Mouse (Mus musculus) MEL (cell line): ENCODE data around the gene Csrnp1. TPM values are rescaled to one million over a fixed set of nuclear protein-coding genes. Genes with fewer than 3 reads are reported as not detected.

Experiments used
- DNase-seq: peaks from one replicate; pipeline ENCODE4 v3.0.0; 2011; ENCODE audit warnings: low read depth, low spot score
- H3K27ac ChIP-seq: 2 replicates; pipeline ENCODE4 v1.5.1; 2012; ENCODE audit warnings: low read depth, mild to moderate bottlenecking, control low read depth, low read length, moderate library complexity; ENCODE audit not compliant: control insufficient read depth
- H3K27me3 ChIP-seq, 2 experiments: fragments of 150-350 bp in 1 of 2; sonication (generic) in 1 of 2; 2 replicates each; pipeline ENCODE4 v1.6.1; 2012; ENCODE audit warnings: low read length in 2 of 2, mild to moderate bottlenecking in 2 of 2, improper control_type of control experiment in 1 of 2, moderate library complexity in 1 of 2; ENCODE audit not compliant: insufficient read depth in 2 of 2, control insufficient read depth in 1 of 2
- H3K36me3 ChIP-seq, 2 experiments: 2 replicates each; pipeline ENCODE4 v1.6.1; 2012 to 2014; ENCODE audit warnings: low read length in 2 of 2, improper control_type of control experiment in 1 of 2, inconsistent platforms in 1 of 2, mild to moderate bottlenecking in 1 of 2; ENCODE audit not compliant: insufficient read depth in 2 of 2, control insufficient read depth in 1 of 2
- H3K4me1 ChIP-seq, 2 experiments: fragments of 150-350 bp in 1 of 2; sonication (generic) in 1 of 2; 2 replicates each; pipeline ENCODE4 v1.6.1; 2012; ENCODE audit warnings: low read length in 2 of 2, improper control_type of control experiment in 1 of 2, mild to moderate bottlenecking in 1 of 2; ENCODE audit not compliant: insufficient read depth in 2 of 2, control insufficient read depth in 1 of 2
- H3K4me3 ChIP-seq, 2 experiments: fragments of 150-350 bp in 1 of 2; sonication (generic) in 1 of 2; 2 replicates each; pipeline ENCODE4 v1.5.1; 2012; ENCODE audit warnings: low read depth in 2 of 2, low read length in 2 of 2, mild to moderate bottlenecking in 2 of 2, moderate library complexity in 2 of 2, control low read depth in 1 of 2, improper control_type of control experiment in 1 of 2; ENCODE audit not compliant: control insufficient read depth in 1 of 2, insufficient read depth in 1 of 2
- H3K79me2 ChIP-seq: 2 replicates; pipeline ENCODE4 v1.6.1; 2012; ENCODE audit warnings: mild to moderate bottlenecking, low read length, moderate library complexity; ENCODE audit not compliant: control insufficient read depth, poor library complexity, insufficient read depth
- H3K9ac ChIP-seq: 2 replicates; pipeline ENCODE4 v1.6.1; 2012; ENCODE audit warnings: low read depth, mild to moderate bottlenecking, control low read depth, low read length, moderate library complexity; ENCODE audit not compliant: control insufficient read depth, poor library complexity, severe bottlenecking
- H3K9me3 ChIP-seq: fragments of 150-350 bp; sonication (generic); replicated peaks from 2 replicates; pipeline ENCODE4 v1.6.1; 2012; ENCODE audit warnings: mild to moderate bottlenecking, low read length, improper control_type of control experiment, moderate library complexity; ENCODE audit not compliant: insufficient read depth
- BHLHE40 ChIP-seq: IDR thresholded peaks from 2 replicates; pipeline ENCODE4 v1.6.1; 2012; ENCODE audit warnings: low read depth, mild to moderate bottlenecking, inconsistent platforms, low read length, improper control_type of control experiment, borderline replicate concordance
- CHD2 ChIP-seq: IDR thresholded peaks from 2 replicates; pipeline ENCODE4 v1.6.1; 2011; ENCODE audit warnings: low read length, improper control_type of control experiment
- CTCF ChIP-seq, 3 experiments: IDR thresholded peaks in 2 of 3; conservative IDR thresholded peaks in 1 of 3; 2 replicates each; pipeline ENCODE4 v1.5.1; 2011 to 2012; ENCODE audit warnings: low read length in 3 of 3, low read depth in 2 of 3, mild to moderate bottlenecking in 2 of 3, improper control_type of control experiment in 1 of 3, inconsistent platforms in 1 of 3, mixed read lengths in 1 of 3, moderate library complexity in 1 of 3; ENCODE audit not compliant: control insufficient read depth in 1 of 3, insufficient read depth in 1 of 3, poor library complexity in 1 of 3, severe bottlenecking in 1 of 3
- E2F4 ChIP-seq: IDR thresholded peaks from 2 replicates; pipeline ENCODE4 v1.6.1; 2011; ENCODE audit warnings: low read depth, low read length, improper control_type of control experiment, borderline replicate concordance
- EP300 ChIP-seq, 2 experiments: IDR thresholded peaks; 2 replicates each; pipeline ENCODE4 v1.6.1; 2011; ENCODE audit warnings: improper control_type of control experiment in 2 of 2, low read length in 2 of 2, low read depth in 1 of 2, mild to moderate bottlenecking in 1 of 2
- GABPA ChIP-seq: IDR thresholded peaks from 2 replicates; pipeline ENCODE4 v1.6.1; 2012; ENCODE audit warnings: low read depth, mild to moderate bottlenecking, inconsistent platforms, low read length, improper control_type of control experiment, moderate library complexity
- JUND ChIP-seq: IDR thresholded peaks from 2 replicates; pipeline ENCODE4 v1.6.1; 2011; ENCODE audit warnings: low read depth, mild to moderate bottlenecking, improper control_type of control experiment, low read length
- MAFK ChIP-seq: IDR thresholded peaks from 2 replicates; pipeline ENCODE4 v1.6.1; 2011; ENCODE audit warnings: low read depth, mild to moderate bottlenecking, low read length, improper control_type of control experiment, borderline replicate concordance
- MAZ ChIP-seq: IDR thresholded peaks from 2 replicates; pipeline ENCODE4 v1.6.1; 2012; ENCODE audit warnings: low read depth, mild to moderate bottlenecking, inconsistent platforms, low read length, improper control_type of control experiment
- MEF2A ChIP-seq: IDR thresholded peaks from 2 replicates; pipeline ENCODE4 v1.6.1; 2014; ENCODE audit warnings: low read depth, mild to moderate bottlenecking, inconsistent platforms, low read length, improper control_type of control experiment; ENCODE audit not compliant: poor library complexity, insufficient replicate concordance, severe bottlenecking; ENCODE audit errors: extremely low read depth
- MXI1 ChIP-seq: IDR thresholded peaks from 2 replicates; pipeline ENCODE4 v1.6.1; 2011; ENCODE audit warnings: mild to moderate bottlenecking, low read depth, low read length, improper control_type of control experiment
- MYB ChIP-seq: IDR thresholded peaks from 2 replicates; pipeline ENCODE4 v1.6.1; 2011; ENCODE audit warnings: mild to moderate bottlenecking, low read depth, low read length, improper control_type of control experiment
- NELFE ChIP-seq: IDR thresholded peaks from 2 replicates; pipeline ENCODE4 v1.6.1; 2011; ENCODE audit warnings: low read depth, low read length, improper control_type of control experiment
- NRF1 ChIP-seq: IDR thresholded peaks from 2 replicates; pipeline ENCODE4 v1.6.1; 2014; ENCODE audit warnings: low read depth, mild to moderate bottlenecking, inconsistent platforms, low read length, improper control_type of control experiment, moderate library complexity; ENCODE audit not compliant: poor library complexity, insufficient read depth, severe bottlenecking
- SIN3A ChIP-seq: IDR thresholded peaks from 2 replicates; pipeline ENCODE4 v1.6.1; 2012; ENCODE audit warnings: low read length, improper control_type of control experiment, inconsistent platforms
- SMC3 ChIP-seq: IDR thresholded peaks from 2 replicates; pipeline ENCODE4 v1.6.1; 2011; ENCODE audit warnings: low read depth, low read length, improper control_type of control experiment
- TBP ChIP-seq: IDR thresholded peaks from 2 replicates; pipeline ENCODE4 v1.8.0; 2011; ENCODE audit warnings: low read depth, low read length, improper control_type of control experiment
- USF1 ChIP-seq: IDR thresholded peaks from 2 replicates; pipeline ENCODE4 v1.6.1; 2014; ENCODE audit warnings: low read depth, mild to moderate bottlenecking, inconsistent platforms, low read length, improper control_type of control experiment, moderate library complexity
- ZC3H11A ChIP-seq: IDR thresholded peaks from 2 replicates; pipeline ENCODE4 v1.6.1; 2012; ENCODE audit warnings: low read depth, mild to moderate bottlenecking, inconsistent platforms, low read length, improper control_type of control experiment
- ZMIZ1 ChIP-seq: IDR thresholded peaks from 2 replicates; pipeline ENCODE4 v1.6.1; 2012; ENCODE audit warnings: low read depth, mild to moderate bottlenecking, inconsistent platforms, low read length, improper control_type of control experiment, moderate library complexity
- polyA plus RNA-seq, 2 experiments: library from polyadenylated mRNA; stranded (reverse) in 1 of 2; unstranded in 1 of 2; fragments of >175 nt in 1 of 2; fragments of >200 nt in 1 of 2; gene quantifications; 2 replicates each; pipeline versions ENCODE4 v1.2.1 to v1.2.4; 2012; ENCODE audit warnings: low replicate concordance in 2 of 2, low read depth in 1 of 2; ENCODE audit not compliant: insufficient read length in 2 of 2, insufficient read depth in 1 of 2, missing spikeins in 1 of 2
- total RNA-seq: library from RNA; depleted of rRNA; stranded (reverse); fragments of 300-350 nt; gene quantifications from 2 replicates; pipeline ENCODE4 v1.2.3, GENCODE M21; 2012

The Csrnp1 gene
- total and polyA plus RNA-seq, 3 experiments = 3.7 to 8.1 TPM; not detected in 1

DNA sequence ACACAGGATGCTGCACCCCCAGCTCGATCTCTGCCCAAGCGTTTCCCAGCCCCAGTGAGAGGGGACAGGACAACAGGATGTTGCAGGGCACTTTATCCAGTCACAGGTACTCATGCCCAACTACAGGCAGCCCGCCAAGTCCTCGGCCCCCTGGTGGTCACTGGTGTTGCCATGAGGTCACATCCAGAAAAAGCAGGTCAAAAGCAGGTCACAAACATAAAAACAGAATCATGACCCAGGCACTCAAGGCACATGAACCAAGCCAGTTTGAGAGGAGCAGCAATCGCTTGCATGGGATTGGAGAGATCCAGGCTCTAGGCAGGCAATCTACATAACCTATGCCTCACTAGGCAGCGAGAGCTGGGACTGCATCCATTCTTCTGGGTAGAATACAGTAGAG lies 14.2 kb downstream of the Csrnp1 start:
- H3K9ac ChIP-seq = no peak overlapping the region
- DNase-seq = no peak
- peaks cover 0 to 2% of the 10 kb centered on the region in 2 experiments; a peak in 1 of 4 replicates for H3K36me3 ChIP-seq
- no peak overlapping the region for H3K4me3 ChIP-seq
- H3K27ac ChIP-seq = no peak overlapping the region
- no peaks in the 10 kb centered on the region for H3K4me1 ChIP-seq
- TF ChIP-seq SMC3 (peak; percentile 21; the same call in 1 of the 2 replicates), BHLHE40 (no peak), CTCF (IDR thresholded peaks at IDR 0.05 in 2 of 3, conservative IDR thresholded peaks at IDR 0.05 in 1 of 3; ENCODE audit: control insufficient read depth in 1 of 3, insufficient read depth in 1 of 3, low read depth in 2 of 3, low read length in 3 of 3, poor library complexity in 1 of 3, severe bottlenecking in 1 of 3) (peak; percentile 27 to 51 (median 37))
- TF ChIP-seq, all 39 proteins: peak for 2
- no peaks in the 10 kb centered on the region for H3K79me2 ChIP-seq
- no peaks in the 10 kb centered on the region for H3K9me3 ChIP-seq
- no peaks in the 10 kb centered on the region for H3K27me3 ChIP-seq

DNA sequence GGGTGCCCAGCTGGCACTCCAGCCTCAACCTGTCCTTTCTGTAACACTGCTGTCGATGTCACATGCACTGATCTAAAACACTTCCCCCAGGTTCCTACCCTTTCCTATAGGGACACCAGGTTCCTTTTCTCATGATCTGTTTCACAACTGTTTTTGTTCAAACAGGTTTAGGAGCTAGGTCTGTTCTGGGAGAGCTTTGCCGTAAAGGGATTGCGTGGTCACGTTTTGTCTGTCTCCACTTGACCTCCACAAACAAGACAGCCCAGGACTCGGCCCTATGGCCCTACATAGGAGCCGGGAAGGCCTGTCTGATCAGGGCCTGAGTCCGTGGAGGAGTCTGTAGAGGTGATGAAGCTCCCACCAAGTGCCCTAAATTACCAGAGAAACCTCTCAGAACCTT lies 14.6 kb downstream of the Csrnp1 start:
- DNase-seq = no peak
- Histone ChIP-seq H3K79me2 (no peaks in the 10 kb centered on the region), H3K27me3 (no peaks in the 10 kb centered on the region), H3K4me3 (no peak overlapping the region), H3K27ac (no peak overlapping the region), H3K36me3 (peaks cover 0 to 2% of the 10 kb centered on the region in 2 experiments; a peak in 1 of 4 replicates), H3K9ac (no peak overlapping the region), H3K4me1 (no peaks in the 10 kb centered on the region), H3K9me3 (no peaks in the 10 kb centered on the region)
- TF ChIP-seq MAFK (no peak), MEF2A (no peak), EP300 (IDR thresholded peaks at IDR 0.05; ENCODE audit: low read depth in 1 of 2, low read length in 2 of 2) (no peak), E2F4 (no peak), ZC3H11A (no peak), GABPA (no peak), CTCF (IDR thresholded peaks at IDR 0.05 in 2 of 3, conservative IDR thresholded peaks at IDR 0.05 in 1 of 3; ENCODE audit: control insufficient read depth in 1 of 3, insufficient read depth in 1 of 3, low read depth in 2 of 3, low read length in 3 of 3, poor library complexity in 1 of 3, severe bottlenecking in 1 of 3) (no peak), MAZ (no peak), MYB (no peak), NELFE (no peak), NRF1 (no peak), USF1 (no peak), MXI1 (no peak), SIN3A (no peak), JUND (no peak), CHD2 (no peak), TBP (no peak), ZMIZ1 (no peak)
